Mouse (Mus musculus) kidney, adult 2 months (tissue): ENCODE data around the gene C1qtnf6.

ENCODE experiments used
- CTCF ChIP-seq: fragments of 200-500 bp; conservative IDR thresholded peaks from 2 replicates; pipeline ENCODE4 v1.5.1; 2011; ENCODE audit warnings: low read depth, mild to moderate bottlenecking, control low read depth, low read length, moderate library complexity, mixed read lengths; ENCODE audit not compliant: insufficient read depth, insufficient read length
- POLR2A ChIP-seq: fragments of 200-500 bp; IDR thresholded peaks from one replicate; pipeline ENCODE4 v1.6.1; 2011; ENCODE audit warnings: low read depth, low read length, control low read depth

DNA sequence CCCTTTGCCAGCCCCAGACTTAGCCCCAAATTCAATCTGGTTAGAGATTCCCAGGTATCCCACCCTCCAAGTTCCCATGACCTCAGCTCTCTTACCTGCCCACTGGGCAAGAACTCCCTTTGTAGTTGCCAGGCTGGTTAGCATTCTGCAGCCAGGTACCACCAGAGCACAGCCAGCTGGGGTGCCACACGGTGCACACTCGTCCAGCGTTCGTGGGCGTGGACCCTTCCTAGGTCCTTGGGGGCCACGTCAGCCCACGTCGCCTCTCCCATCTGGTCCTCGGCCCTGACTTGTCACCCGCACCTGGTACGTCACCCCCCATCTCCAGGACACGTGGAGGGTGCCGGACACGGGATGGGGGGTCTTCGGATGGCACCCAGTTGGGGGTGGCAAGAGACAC is 12.8 kb upstream of the C1qtnf6 start:
- no peak for TF ChIP-seq CTCF
- no peak for TF ChIP-seq POLR2A
